Mouse (Mus musculus) liver, adult 2 months (tissue): Measurements from ENCODE around the gene C130079G13Rik.

ENCODE experiments used
- CTCF ChIP-seq: fragments of 200-500 bp; IDR thresholded peaks from 2 replicates; pipeline ENCODE4 v1.5.1; 2011; ENCODE audit warnings: low read depth, low read length, control low read depth
- POLR2A ChIP-seq: fragments of 200-500 bp; IDR thresholded peaks from 2 replicates; pipeline ENCODE4 v1.6.1; 2011; ENCODE audit warnings: low read length, control low read depth; ENCODE audit not compliant: insufficient read depth; ENCODE audit errors: extremely low read depth

- TF ChIP-seq CTCF (no peak), POLR2A (no peak)
Measured at GRCm38 (mm10) chr3:59970891-59971290, 45.9 kb downstream of the C130079G13Rik start.
